Mouse (Mus musculus) stomach, embryonic 15.5 days (tissue): ENCODE results near the gene Csrnp2. TPM values are rescaled to one million over a fixed set of nuclear protein-coding genes. Genes with fewer than 3 reads are reported as not detected.
A peak's percentile ranks its signal among the peaks of the same experiment; 100 is the strongest.

Experiments used
- ATAC-seq: fragments of 200-750 bp; cut with Nextera tagmentation; 2 replicates; pipeline ENCODE4 v1.8.0; 2017; ENCODE audit warnings: low read depth, moderate number of reproducible peaks, moderate TSS enrichment; ENCODE audit not compliant: insufficient read depth, low FRiP score
- H3K27ac ChIP-seq: fragments of 300-500 bp; sonication (generic); 2 replicates; pipeline ENCODE4 v1.5.1; 2015; ENCODE audit warnings: mild to moderate bottlenecking, inconsistent platforms
- H3K27me3 ChIP-seq: fragments of 300-500 bp; sonication (generic); replicated peaks from 2 replicates; pipeline ENCODE4 v1.6.1; 2015; ENCODE audit warnings: inconsistent platforms
- H3K36me3 ChIP-seq: fragments of 300-500 bp; sonication (generic); 2 replicates; pipeline ENCODE4 v1.6.1; 2015; ENCODE audit warnings: inconsistent platforms
- H3K4me1 ChIP-seq: fragments of 300-500 bp; sonication (generic); 2 replicates; pipeline ENCODE4 v1.6.1; 2015; ENCODE audit warnings: inconsistent platforms
- H3K4me2 ChIP-seq: fragments of 300-500 bp; sonication (generic); 2 replicates; pipeline ENCODE4 v1.6.1; 2015; ENCODE audit warnings: mild to moderate bottlenecking, inconsistent platforms
- H3K4me3 ChIP-seq: fragments of 300-500 bp; sonication (generic); replicated peaks from 2 replicates; pipeline ENCODE4 v1.5.1; 2015; ENCODE audit warnings: inconsistent platforms
- H3K9ac ChIP-seq: fragments of 300-500 bp; sonication (generic); 2 replicates; pipeline ENCODE4 v1.6.1; 2015; ENCODE audit warnings: inconsistent platforms
- H3K9me3 ChIP-seq: fragments of 300-500 bp; sonication (generic); 2 replicates; pipeline ENCODE4 v1.6.1; 2016; ENCODE audit warnings: inconsistent platforms
- WGBS: fragments of 180-500 bp; shearing (Covaris S2); methylation state at CpG from one replicate; pipeline ENCODE4 v1.1.7; 2015; 5-methylcytosine and 5-hydroxymethylcytosine counted together
- polyA plus RNA-seq: library from polyadenylated mRNA; unstranded; fragments of >200 nt; fragmentation: Nextera tagmentation; extraction: Ambion mirVana; gene quantifications from 2 replicates; pipeline ENCODE4 v1.2.1, GENCODE M21; 2015

Csrnp2 gene
- polyA plus RNA-seq, 1 experiment from 2014 or later = 9.2 TPM

DNA sequence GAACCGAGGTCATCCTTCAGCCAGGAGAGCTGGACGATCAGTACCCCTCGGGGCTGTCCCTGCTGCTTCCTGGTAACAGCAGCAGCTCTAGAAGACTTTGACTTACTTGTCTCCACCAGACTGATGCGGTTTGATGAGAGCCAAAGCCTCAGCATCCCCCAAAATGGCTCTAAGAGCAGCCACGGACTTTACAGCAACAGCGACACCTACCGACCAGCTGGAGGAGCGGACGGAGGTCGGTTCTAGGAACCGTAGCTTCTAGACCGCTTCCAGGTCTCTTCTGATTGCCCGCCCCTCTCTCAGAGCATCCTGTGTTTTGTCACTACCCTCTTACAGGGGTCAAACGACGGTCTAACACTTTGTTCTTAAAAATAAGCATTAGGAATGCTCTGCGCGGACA, 37.9 kb downstream of the Csrnp2 start:
- no peak overlapping the region for H3K27ac ChIP-seq
- WGBS = 6% methylated on average over 17 of the region's 17 CpGs
- ATAC-seq = peak; percentile 36; the same call in 1 of the 2 replicates
- peaks cover 7% of the 10 kb centered on the region; the same call in 1 of the 2 replicates for H3K4me1 ChIP-seq
- H3K36me3 ChIP-seq = no peaks in the 10 kb centered on the region
- no peak overlapping the region for H3K4me3 ChIP-seq
- H3K9me3 ChIP-seq = no peaks in the 10 kb centered on the region
- H3K27me3 ChIP-seq = 0 out of 2 replicates have a peak, but pooled peaks cover 5% of the 10 kb centered on the region
- no peak overlapping the region for H3K9ac ChIP-seq
- H3K4me2 ChIP-seq = peak overlapping the region; percentile 9; the same call in 1 of the 2 replicates

GRCm38 (mm10) chr15:100456356-100456991, 38.8 kb downstream of the Csrnp2 start:
- no peak overlapping the region for H3K4me3 ChIP-seq
- no peaks in the 10 kb centered on the region for H3K36me3 ChIP-seq
- no peak overlapping the region for H3K9ac ChIP-seq
- 73% methylated on average over 7 of the region's 7 CpGs for WGBS
- 0 out of 2 replicates have a peak, but pooled peaks cover 5% of the 10 kb centered on the region for H3K27me3 ChIP-seq
- H3K9me3 ChIP-seq = no peaks in the 10 kb centered on the region
- peaks cover 7% of the 10 kb centered on the region; the same call in 1 of the 2 replicates for H3K4me1 ChIP-seq
- H3K27ac ChIP-seq = no peak overlapping the region
- no peak overlapping the region for H3K4me2 ChIP-seq
- ATAC-seq = no peak

- ATAC-seq = no peak
- H3K27ac ChIP-seq = no peak overlapping the region
- WGBS = 72% methylated on average over 11 of the region's 11 CpGs
- H3K4me1 ChIP-seq = no peaks in the 10 kb centered on the region
- H3K4me2 ChIP-seq = no peak overlapping the region
- no peaks in the 10 kb centered on the region for H3K9me3 ChIP-seq
- no peak overlapping the region for H3K4me3 ChIP-seq
- H3K36me3 ChIP-seq = no peaks in the 10 kb centered on the region
- H3K9ac ChIP-seq = no peak overlapping the region
- no peaks in the 10 kb centered on the region for H3K27me3 ChIP-seq
Measured at GRCm38 (mm10) chr15:100452486-100452885, 42.8 kb downstream of the Csrnp2 start.

- 56% methylated on average over 16 of the region's 16 CpGs for WGBS
- H3K4me1 ChIP-seq = no peaks in the 10 kb centered on the region
- ATAC-seq = no peak
- H3K4me2 ChIP-seq = no peak overlapping the region
- H3K9ac ChIP-seq = no peak overlapping the region
- no peaks in the 10 kb centered on the region for H3K36me3 ChIP-seq
- H3K9me3 ChIP-seq = no peaks in the 10 kb centered on the region
- no peak overlapping the region for H3K4me3 ChIP-seq
- no peaks in the 10 kb centered on the region for H3K27me3 ChIP-seq
- 0 out of 2 replicates have a peak overlapping the region, but pooled peaks have one; percentile 24 for H3K27ac ChIP-seq
Measured at GRCm38 (mm10) chr15:100451245-100451644, 44.0 kb downstream of the Csrnp2 start.

DNA sequence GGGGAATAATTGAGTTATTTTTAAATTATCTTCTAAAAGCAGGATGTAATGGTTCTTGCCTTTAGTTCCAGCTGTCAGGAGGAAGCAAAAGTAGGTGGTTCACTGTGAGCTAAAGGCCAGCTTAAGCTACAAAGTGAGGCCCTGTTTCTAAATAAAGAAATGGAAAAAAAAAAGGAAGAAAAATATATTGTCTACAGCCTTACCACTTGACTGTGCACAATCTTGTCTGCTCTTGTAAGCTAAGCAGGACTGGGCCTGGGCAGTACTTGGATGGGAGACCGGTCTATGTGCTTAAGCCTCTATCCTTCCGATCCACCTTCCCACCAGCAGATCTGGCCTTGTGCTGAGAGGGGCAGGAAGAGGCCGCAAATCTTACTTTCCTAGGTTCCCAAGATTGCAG, 45.8 kb downstream of the Csrnp2 start:
- 82% methylated on average over 3 of the region's 3 CpGs for WGBS
- Histone ChIP-seq H3K27ac (no peak overlapping the region), H3K9ac (no peak overlapping the region), H3K4me1 (no peaks in the 10 kb centered on the region), H3K27me3 (no peaks in the 10 kb centered on the region), H3K4me3 (no peak overlapping the region), H3K36me3 (no peaks in the 10 kb centered on the region), H3K9me3 (no peaks in the 10 kb centered on the region), H3K4me2 (no peak overlapping the region)
- no peak for ATAC-seq

DNA sequence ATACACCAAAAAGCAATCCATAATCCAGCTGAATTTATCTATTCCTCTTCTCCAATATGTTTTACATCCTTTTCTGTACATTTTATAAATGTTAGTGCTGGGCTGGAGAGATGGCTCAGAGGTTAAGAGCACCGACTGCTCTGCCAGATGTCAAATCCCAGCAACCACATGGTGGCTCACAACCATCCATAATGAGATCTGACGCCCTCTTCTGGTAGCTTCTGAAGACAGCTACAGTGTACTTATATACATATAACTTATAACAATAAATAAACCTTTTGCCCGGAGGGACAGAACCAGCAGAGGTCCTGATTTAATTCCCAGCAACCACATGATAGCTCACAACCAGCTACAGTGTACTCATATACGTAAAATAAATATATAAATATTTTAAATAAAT, 46.7 kb downstream of the Csrnp2 start:
- Histone ChIP-seq H3K9ac (no peak overlapping the region), H3K27ac (no peak overlapping the region), H3K4me3 (no peak overlapping the region), H3K4me2 (no peak overlapping the region), H3K4me1 (0 out of 2 replicates have a peak, but pooled peaks cover 4% of the 10 kb centered on the region), H3K27me3 (no peaks in the 10 kb centered on the region), H3K36me3 (no peaks in the 10 kb centered on the region), H3K9me3 (no peaks in the 10 kb centered on the region)
- no peak for ATAC-seq
- WGBS = 65% methylated on average over 4 of the region's 4 CpGs

DNA sequence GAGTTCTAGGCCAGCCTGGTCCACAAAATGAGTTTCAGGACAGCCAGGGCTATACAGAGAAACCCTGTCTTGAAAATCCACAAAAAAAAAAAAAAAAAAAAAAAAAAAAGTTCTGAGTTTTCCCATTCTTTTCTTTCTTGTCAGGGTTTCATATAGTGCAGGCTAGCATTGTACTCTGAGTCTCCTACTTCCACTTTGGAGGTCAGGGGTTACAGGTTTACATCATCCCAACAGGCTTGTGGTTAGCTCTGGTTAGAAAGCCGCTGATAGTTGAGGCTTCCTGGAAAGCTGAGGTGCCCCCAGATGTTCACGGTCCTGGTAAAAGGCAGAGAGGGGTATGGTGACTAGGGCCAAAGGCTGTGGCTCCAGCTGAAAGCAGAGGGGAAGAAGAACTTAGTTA, 48.4 kb downstream of the Csrnp2 start:
- no peaks in the 10 kb centered on the region for H3K27me3 ChIP-seq
- H3K4me1 ChIP-seq = peaks cover 8% of the 10 kb centered on the region; the same call in 1 of the 2 replicates
- no peak overlapping the region for H3K9ac ChIP-seq
- H3K4me2 ChIP-seq = no peak overlapping the region
- ATAC-seq = no peak
- 50% methylated on average over 2 of the region's 2 CpGs for WGBS
- H3K36me3 ChIP-seq = no peaks in the 10 kb centered on the region
- H3K4me3 ChIP-seq = no peak overlapping the region
- no peak overlapping the region for H3K27ac ChIP-seq
- H3K9me3 ChIP-seq = no peaks in the 10 kb centered on the region

- peak overlapping the region; percentile 75 for H3K4me2 ChIP-seq
- peak overlapping the region; percentile 43 for H3K4me3 ChIP-seq
- H3K9ac ChIP-seq = peak overlapping the region; percentile 44; the same call in 1 of the 2 replicates
- peak overlapping the region; percentile 89 for H3K27ac ChIP-seq
- 2% methylated on average over 27 of the region's 31 CpGs for WGBS
- no peaks in the 10 kb centered on the region for H3K9me3 ChIP-seq
- peaks cover 8% of the 10 kb centered on the region; the same call in 1 of the 2 replicates for H3K4me1 ChIP-seq
- ATAC-seq = peak; percentile 97
- H3K36me3 ChIP-seq = no peaks in the 10 kb centered on the region
- H3K27me3 ChIP-seq = no peaks in the 10 kb centered on the region
Measured at GRCm38 (mm10) chr15:100443126-100443922, 52.0 kb downstream of the Csrnp2 start.

- Histone ChIP-seq H3K27me3 (no peaks in the 10 kb centered on the region), H3K4me2 (no peak overlapping the region), H3K36me3 (no peaks in the 10 kb centered on the region), H3K4me1 (no peaks in the 10 kb centered on the region), H3K27ac (no peak overlapping the region), H3K9me3 (no peaks in the 10 kb centered on the region), H3K4me3 (no peak overlapping the region), H3K9ac (no peak overlapping the region)
- 52% methylated on average over 10 of the region's 10 CpGs for WGBS
- peak; percentile 44; the same call in 1 of the 2 replicates for ATAC-seq
Measured at GRCm38 (mm10) chr15:100436518-100436917, 58.8 kb downstream of the Csrnp2 start.

DNA sequence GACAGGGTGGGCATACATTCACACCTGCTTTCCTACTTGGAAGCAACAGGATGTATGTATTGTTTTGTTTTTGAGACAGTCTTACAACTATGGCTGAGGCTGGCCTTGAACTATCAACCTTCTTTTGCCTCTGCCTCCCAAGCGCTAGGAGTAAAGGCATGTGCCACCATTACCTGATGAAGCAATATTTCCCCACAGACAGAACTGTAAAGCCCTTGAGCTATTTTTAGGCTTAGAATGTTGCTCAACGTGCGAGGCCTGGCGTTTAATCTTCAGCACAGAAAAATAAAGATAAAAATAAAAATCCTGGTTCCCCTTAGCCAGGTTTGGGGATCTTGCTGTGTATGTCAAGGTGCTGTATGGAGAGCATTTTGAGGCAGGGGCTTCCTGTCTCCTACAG, 59.2 kb downstream of the Csrnp2 start:
- H3K27ac ChIP-seq = no peak overlapping the region

DNA sequence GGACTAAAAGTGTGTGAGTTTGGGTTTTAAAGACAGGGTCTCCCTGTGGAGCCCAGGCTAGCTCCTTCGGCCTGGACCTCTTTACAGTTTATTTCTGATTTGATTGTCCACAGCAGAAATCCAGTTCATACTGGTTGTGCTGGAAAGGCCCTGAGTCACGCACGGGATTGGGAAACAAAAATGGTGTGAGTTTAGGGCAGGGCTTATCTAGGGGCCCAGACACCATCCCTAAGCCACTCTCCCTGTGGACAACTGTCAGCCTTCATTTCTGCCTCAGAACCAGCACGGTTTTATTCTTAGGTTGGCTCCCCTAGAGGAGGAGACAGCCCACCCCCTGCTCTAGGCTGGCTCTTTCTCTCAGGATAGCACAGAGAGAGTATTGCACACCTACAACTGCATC, 62.1 kb downstream of the Csrnp2 start:
- ATAC-seq = no peak
- no peak overlapping the region for H3K27ac ChIP-seq
- no peak overlapping the region for H3K9ac ChIP-seq
- no peaks in the 10 kb centered on the region for H3K36me3 ChIP-seq
- H3K4me3 ChIP-seq = no peak overlapping the region
- no peaks in the 10 kb centered on the region for H3K27me3 ChIP-seq
- WGBS = 65% methylated on average over 4 of the region's 4 CpGs
- H3K4me1 ChIP-seq = no peaks in the 10 kb centered on the region
- H3K9me3 ChIP-seq = no peaks in the 10 kb centered on the region
- no peak overlapping the region for H3K4me2 ChIP-seq

More for the DNA sequence above, 59.2 kb downstream of the Csrnp2 start:
- Histone ChIP-seq H3K4me1 (no peaks in the 10 kb centered on the region), H3K27me3 (no peaks in the 10 kb centered on the region), H3K9ac (no peak overlapping the region), H3K4me2 (no peak overlapping the region), H3K9me3 (no peaks in the 10 kb centered on the region), H3K36me3 (no peaks in the 10 kb centered on the region), H3K4me3 (no peak overlapping the region)
- WGBS = 69% methylated on average over 4 of the region's 4 CpGs
- no peak for ATAC-seq

DNA sequence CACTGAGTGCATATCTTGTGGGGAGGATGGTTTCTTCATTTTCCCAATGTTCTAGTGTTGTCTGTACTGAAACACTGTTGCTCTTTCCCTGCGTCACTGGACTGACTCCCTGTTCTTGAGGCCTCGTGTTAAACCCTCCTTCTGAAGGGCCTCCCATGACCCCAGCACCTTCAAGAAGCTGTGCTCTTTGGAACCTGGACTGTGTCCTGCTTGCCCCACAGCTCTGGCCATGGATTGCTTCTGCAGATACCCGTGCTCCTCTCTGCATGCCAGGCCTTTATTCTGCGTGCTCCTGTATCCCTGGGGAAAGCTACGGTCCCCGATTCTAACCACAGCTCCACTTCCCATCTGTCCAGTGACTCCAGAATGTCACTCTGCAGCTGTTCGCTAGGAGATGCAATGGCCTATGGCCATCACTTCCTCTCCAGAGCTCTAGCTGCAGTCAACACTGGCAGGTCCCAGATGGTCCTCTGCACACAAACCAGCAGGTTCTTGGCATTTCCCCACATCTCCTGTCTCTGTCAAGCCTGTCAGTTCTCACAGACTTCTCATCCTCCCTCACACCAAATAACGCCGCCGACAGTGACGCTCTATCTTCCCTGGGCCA, 65.2 kb downstream of the Csrnp2 start:
- no peak overlapping the region for H3K9ac ChIP-seq
- no peak for ATAC-seq
- 69% methylated on average over 11 of the region's 11 CpGs for WGBS

More for the DNA sequence above, 65.2 kb downstream of the Csrnp2 start:
- H3K4me2 ChIP-seq = no peak overlapping the region
- H3K27ac ChIP-seq = no peak overlapping the region
- H3K9me3 ChIP-seq = no peaks in the 10 kb centered on the region
- H3K27me3 ChIP-seq = no peaks in the 10 kb centered on the region
- no peaks in the 10 kb centered on the region for H3K4me1 ChIP-seq
- H3K4me3 ChIP-seq = no peak overlapping the region
- H3K36me3 ChIP-seq = no peaks in the 10 kb centered on the region
